Mouse (Mus musculus): ENCODE results near the gene Eif4e1b.

The Eif4e1b gene

DNA sequence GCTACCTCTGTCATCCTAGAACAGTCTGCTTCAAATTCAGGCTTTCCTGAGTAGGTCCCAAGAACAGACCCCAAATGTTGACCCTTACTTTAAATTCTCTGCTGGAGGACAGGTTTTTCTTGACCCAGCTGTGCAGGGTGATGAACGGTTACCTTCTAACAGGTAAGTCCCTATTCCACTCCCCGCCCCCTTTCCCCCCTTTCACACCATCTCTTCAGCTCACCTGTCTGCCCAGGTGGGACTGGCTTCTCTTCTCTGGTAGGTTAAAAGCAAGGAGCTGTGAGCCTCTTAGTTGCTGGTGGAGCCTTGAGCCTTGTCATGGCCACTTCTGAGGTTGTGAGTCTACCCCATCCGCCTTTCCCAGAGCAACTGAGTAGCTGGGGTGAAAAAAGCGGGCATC is at the start of gene Eif4e1b:
Eif4e1b (plus strand) TSS at position 301 of the 400 bp plus-strand sequence.
- DNase-seq (ENCODE audit: inconsistent ontology term) = no peak

DNA sequence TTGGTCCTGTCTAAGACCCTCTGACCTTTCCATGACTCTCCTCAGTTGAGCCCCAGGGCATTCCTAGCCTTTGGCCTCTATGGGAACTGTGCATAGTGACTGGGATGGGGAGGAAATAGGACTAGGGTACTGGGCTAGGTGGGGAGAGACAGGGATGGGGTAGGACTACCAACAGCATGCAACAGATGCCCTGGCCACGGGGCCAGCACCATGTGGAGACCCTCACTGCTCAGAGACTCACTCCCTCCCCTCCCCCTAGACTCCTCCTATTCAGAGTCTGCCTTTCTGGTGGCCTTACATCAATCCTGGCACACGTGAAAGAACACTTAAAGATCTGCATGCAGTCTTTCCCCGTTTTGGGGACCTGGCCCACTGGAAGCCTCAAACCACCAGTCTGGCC is 46.9 kb upstream of the Eif4e1b start:
- DNase-seq (ENCODE audit: inconsistent ontology term) = no peak

DNA sequence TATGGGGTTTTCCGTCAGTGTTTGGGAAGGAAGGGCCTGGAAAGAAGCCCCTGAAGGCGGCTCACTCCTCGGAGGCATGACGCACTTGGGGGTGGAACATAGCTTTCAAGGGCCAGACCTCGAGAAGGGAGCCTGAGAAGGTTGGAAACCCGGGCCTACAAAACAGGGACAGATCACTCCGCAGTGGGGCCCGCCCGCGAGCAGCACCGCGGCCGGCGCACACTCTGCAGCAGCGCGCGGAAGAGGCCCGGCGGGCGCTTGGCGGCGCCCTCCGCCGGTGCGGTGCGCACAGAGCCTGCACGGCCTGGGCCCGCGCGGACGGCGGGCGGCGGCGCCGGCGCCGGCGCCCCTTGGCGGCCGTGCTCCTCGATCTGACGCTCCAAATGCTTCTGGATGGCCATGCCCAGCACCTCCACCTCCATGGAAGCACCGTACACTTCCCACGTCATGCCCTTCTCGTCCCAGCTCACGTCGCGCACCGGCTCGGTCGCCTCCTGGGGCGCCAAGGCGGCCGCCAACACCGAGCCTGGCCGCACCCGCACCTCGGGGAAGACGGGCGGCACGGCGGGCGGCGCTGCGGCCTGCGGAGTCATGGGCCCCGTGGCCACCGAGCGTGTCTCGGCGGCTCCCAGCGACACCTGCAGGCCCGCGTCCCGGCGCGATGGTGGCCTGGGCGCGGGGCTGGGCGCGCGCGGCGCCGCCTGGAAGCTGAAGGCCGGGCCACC is 46.1 kb upstream of the Eif4e1b start:
- DNase-seq (ENCODE audit: inconsistent ontology term) = peak; percentile 40

DNA sequence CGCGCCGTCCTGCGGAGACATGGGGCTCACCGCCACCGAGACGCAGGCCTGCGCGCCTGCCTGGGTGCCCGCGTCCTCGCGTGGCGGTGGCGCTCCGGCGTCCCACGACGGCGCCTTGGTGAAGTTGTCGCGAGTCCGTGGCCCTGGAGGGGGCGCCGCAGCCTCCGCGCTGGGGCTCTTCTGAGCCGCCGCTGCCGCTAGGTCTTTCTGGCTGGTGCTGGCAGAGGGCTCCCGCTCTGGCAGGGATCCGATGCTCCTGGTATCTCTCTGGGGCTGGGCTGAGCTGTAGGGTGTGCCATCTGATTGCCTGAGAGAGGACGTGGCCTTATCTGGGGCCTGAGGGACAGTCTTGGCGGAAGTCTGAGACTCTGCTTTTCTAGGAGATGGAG is 45.6 kb upstream of the Eif4e1b start:
- DNase-seq (ENCODE audit: inconsistent ontology term) = no peak

DNA sequence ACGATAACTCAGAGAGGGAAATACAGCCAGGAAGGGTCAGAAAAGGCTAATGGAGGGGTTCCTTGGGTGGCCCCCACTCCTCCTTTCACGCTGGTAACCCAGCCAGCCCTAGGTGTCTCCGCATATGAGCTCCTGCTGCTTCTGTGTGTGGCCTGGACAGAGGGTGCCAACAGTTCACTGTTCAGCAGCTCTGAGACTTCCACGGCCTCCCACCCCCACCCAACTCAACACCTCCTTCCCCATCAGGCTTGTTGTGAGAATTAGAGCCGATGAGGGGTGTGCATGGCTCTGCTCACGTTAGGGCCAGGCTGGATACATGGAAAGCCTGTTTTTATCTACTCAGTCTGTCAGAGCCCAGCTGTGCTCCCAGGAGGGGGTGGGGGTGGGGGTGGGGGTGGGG is 37.7 kb upstream of the Eif4e1b start:
- DNase-seq (ENCODE audit: inconsistent ontology term) = no peak

- peak; percentile 39 for DNase-seq (ENCODE audit: inconsistent ontology term)
Observed at GRCm38 (mm10) chr13:54746896-54747295, 36.9 kb upstream of the Eif4e1b start.

- DNase-seq (ENCODE audit: inconsistent ontology term) = no peak
Observed at GRCm38 (mm10) chr13:54748190-54748589, 35.6 kb upstream of the Eif4e1b start.

- DNase-seq (ENCODE audit: inconsistent ontology term) = no peak
Observed at GRCm38 (mm10) chr13:54748721-54749060, 35.1 kb upstream of the Eif4e1b start.

- peak; percentile 61 for DNase-seq (ENCODE audit: inconsistent ontology term)
Observed at GRCm38 (mm10) chr13:54749061-54749863, 34.5 kb upstream of the Eif4e1b start.

GRCm38 (mm10) chr13:54749864-54750411 is 33.9 kb upstream of the Eif4e1b start, which contains the start of gene Gprin1:
Gene Gprin1, minus strand, starts transcription at chr13:54749874.
- peak; percentile 36 for DNase-seq (ENCODE audit: inconsistent ontology term)

DNA sequence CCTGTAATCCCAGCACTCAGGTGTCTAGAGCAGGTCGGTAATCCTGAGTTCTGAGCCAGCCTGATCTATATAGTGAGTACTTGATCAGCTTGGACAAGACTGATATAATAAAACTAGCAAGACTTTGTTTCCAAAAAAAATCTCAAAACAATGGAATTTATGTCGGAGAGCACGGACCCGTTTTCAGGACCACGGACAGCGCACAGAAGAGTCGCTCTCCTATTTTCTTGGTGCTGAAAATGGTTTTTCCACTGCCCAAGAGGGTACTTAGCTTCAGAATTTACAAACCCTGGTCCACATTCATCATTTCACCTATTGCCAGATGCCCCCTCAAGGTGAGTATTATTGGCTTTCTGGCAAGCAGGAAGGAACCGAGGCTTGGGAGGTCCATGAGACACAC is 33.1 kb upstream of the Eif4e1b start:
- no peak for DNase-seq (ENCODE audit: inconsistent ontology term)

GRCm38 (mm10) chr13:54752656-54753055 is 31.1 kb upstream of the Eif4e1b start:
- DNase-seq (ENCODE audit: inconsistent ontology term) = no peak

DNA sequence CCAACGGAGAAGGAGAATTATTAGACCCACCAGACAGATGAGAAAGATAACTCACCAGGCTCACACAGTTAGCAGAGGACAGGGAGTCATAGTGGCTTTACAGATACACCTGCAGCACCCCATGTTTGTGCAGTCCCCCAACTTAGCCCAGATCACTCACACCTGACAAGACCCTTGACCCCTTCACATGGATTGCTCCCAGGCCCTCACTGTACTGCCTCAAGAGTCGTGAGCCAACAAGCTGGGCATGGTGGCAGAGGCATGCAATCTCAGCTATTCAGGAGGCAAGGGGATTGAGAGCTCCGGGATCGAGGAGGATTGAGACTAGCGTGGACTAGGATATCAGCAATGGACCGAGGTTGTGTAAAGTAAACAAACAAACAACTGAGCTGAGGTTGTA is 30.1 kb upstream of the Eif4e1b start:
- DNase-seq (ENCODE audit: inconsistent ontology term) = no peak

DNA sequence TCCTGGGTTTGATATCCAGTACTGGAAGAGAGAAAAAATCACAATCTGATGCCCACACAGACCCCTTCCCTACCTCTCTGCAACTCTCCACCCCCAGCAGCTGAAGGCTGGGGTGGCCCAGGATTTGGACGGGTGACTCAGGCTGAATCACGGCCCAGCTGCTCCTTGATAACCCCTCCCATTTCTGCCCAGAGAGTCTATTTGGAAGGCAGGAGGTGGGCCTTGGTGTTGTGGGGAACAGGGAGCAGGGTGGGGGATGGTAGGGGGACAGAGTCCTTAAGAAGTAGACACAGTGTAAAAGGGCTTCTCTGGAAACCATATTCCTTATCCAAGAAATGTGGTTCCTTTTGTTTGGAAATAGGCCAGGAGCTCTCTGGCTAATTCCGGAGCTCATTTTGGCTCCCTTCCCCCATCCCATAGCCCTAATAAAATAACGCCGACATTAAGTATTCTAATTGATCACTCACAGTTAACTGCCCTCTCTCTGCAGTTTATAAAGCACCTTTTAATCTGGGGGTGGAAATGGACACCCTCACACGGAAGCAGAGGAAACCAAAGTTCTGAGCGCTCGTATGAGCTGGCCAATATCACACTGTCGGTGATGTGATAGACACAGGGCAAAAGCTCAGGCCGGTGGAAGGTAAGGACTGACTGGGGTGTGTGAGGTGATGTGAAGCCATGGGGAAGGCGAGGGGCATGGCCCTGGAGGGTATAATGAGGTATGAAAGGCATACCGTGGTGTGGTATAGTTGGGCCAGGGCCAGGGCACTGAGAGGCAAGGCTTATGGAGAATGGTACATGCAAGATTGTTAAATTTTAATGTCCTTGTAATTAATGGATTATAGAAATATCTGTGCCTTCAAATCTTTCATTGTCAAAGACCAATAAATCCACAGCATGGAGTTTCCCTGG is 29.4 kb upstream of the Eif4e1b start:
- DNase-seq (ENCODE audit: inconsistent ontology term) = no peak

DNA sequence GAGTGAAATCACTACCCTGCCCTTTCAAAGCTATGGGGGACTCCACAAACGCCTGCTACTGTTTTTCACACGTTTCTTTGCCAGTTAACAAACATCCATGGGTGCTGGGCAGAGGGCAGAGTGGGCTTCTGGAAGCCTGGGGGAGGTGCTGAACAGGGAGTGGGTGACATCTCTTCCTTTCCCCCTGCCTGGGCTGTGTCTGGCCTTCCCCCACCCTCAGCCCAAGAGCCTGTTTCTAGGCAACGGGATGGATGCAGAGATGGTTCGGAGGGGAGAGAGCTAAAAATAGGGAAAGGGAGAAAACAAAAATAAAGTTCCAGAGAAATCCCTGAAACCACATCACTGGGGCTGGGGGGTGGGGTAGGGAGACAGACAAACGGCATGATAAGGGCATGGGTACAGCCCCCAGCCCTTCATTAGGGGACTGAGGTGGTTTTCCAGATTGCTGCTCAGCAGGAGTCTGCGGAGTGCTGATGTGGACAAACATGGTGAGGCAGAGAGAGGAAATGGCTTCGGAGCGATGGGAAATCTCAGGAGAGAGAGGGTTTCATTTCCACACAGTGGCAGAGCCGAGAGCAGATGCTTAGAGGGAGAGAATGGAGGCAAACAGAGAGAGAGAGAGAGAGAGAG is 28.5 kb upstream of the Eif4e1b start:
- no peak for DNase-seq (ENCODE audit: inconsistent ontology term)

GRCm38 (mm10) chr13:54756156-54756712 is 27.6 kb upstream of the Eif4e1b start:
- no peak for DNase-seq (ENCODE audit: inconsistent ontology term)

DNA sequence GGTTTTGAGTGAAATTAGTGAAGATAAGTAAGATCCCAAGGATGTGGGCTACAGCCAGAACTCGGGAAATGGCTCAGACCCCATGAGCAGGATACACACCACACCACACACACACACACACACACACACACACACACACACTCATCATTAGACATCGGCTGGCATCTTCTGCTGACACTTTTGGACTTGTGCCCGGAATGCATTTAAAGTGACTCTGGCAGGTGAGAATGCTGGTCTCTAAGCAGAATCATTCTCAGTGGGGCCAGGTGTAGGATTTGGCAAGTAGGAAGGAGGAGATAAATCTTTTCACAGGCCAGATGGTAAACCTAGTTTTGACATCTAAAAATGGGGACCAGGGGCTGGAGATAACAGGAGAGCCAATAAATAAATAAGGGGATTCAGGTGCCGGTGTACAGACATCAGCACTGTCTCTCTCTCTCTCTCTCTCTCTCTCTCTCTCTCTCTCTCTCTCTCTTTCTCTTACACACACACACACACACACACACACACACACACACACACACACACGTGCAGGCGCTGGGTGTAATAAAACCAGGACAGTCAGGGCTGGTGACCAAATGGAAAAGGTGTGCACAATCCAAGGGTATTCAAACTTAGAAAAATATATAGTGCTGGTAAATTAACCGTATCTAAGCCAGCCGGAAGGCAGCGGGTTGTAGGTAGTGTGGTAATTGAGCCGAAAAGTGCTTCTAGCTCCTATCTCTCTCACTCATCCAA is 26.5 kb upstream of the Eif4e1b start:
- no peak for DNase-seq (ENCODE audit: inconsistent ontology term)

- DNase-seq (ENCODE audit: inconsistent ontology term) = peak; percentile 89
Observed at GRCm38 (mm10) chr13:54758045-54758755, 25.6 kb upstream of the Eif4e1b start.

GRCm38 (mm10) chr13:54758756-54759470 is 24.9 kb upstream of the Eif4e1b start:
- no peak for DNase-seq (ENCODE audit: inconsistent ontology term)
